26 mouse cellular contexts compared by ENCODE assay signal in the genomic region with DNA sequence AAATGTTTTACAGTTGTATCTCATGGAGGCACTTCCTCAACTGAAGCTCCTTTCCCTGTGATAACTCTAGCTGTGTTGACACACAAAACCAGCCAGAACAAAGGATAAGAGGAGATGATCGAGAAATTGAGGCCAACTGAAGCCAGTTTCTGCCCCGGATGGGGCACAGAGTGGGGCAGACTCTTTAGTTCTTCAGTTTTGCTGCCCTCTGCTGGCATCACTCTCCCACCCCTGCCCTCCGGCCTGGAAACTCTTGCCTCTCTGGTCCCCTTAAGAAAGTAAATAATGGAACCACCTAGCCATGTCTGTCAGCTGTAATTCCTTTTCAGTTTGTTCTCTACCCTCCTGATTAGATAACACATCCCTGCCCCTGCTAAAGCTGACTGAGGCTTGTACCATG. TPM values are rescaled to one million over a fixed set of nuclear protein-coding genes. Genes with fewer than 3 reads are reported as not detected.
"Had no signal": no experiment of that assay in that cellular context is flagged by ENCODE, and none has a peak within 500 bp of the region (broad histone marks: within the 10 kb centered on the region; RNA-seq: fewer than 3 reads in every experiment).

No protein-coding gene starts in this region.

- H3K9me3 ChIP-seq: kidney, embryonic 15.5 days; limb, embryonic 10.5 days; limb, embryonic 13.5 days; liver, embryonic 12.5 days; liver, embryonic 15.5 days; lung, embryonic 15.5 days; midbrain, embryonic 12.5 days; midbrain, embryonic 15.5 days; neural tube, embryonic 13.5 days had no signal

- H3K27ac ChIP-seq: kidney, embryonic 15.5 days; limb, embryonic 10.5 days; limb, embryonic 13.5 days; liver, embryonic 12.5 days; liver, embryonic 15.5 days; lung, embryonic 15.5 days; macrophage; midbrain, embryonic 12.5 days; midbrain, embryonic 15.5 days; neural tube, embryonic 13.5 days had no signal

- H3K27me3 ChIP-seq: kidney, embryonic 15.5 days; limb, embryonic 13.5 days; liver, embryonic 12.5 days; liver, embryonic 15.5 days; lung, embryonic 15.5 days; midbrain, embryonic 12.5 days; midbrain, embryonic 15.5 days; neural tube, embryonic 13.5 days had no signal

- H3K4me3 ChIP-seq: kidney, embryonic 15.5 days; limb, embryonic 10.5 days; limb, embryonic 13.5 days; liver, embryonic 12.5 days; liver, embryonic 15.5 days; lung, embryonic 15.5 days; midbrain, embryonic 12.5 days; midbrain, embryonic 15.5 days; myocyte; neural tube, embryonic 13.5 days had no signal

- DNase-seq: kidney, adult 11 months; kidney, adult 8-10 months; kidney, postnatal 10 days; kidney, postnatal 36 days; liver; lung, adult 18-20 months; retina, postnatal 1 day; thymus, adult 18-20 months; thymus, postnatal 36 days had no signal

- H3K9ac ChIP-seq: kidney, embryonic 15.5 days; limb, embryonic 13.5 days; liver, embryonic 12.5 days; liver, embryonic 15.5 days; lung, embryonic 15.5 days; midbrain, embryonic 12.5 days; midbrain, embryonic 15.5 days; neural tube, embryonic 13.5 days had no signal

RNA-seq across cellular contexts. Expression of a gene that starts 13.3 kb away (rescaled TPM):
- total RNA-seq: layer of hippocampus, postnatal 14 days; left cerebral cortex, postnatal 25 days; megakaryocyte, adult 5-6 weeks; neutrophil, adult 5-6 weeks had no signal
- polyA plus RNA-seq: kidney, embryonic 15.5 days; limb, embryonic 10.5 days; limb, embryonic 13.5 days; liver, embryonic 12.5 days; liver, embryonic 15.5 days; lung, embryonic 15.5 days; macrophage; midbrain, embryonic 12.5 days; myocyte; neural tube, embryonic 13.5 days; stomach, embryonic 14.5 days; urinary bladder, adult 2 months had no signal

RNA-seq across cellular contexts. Expression of a gene that starts 15.8 kb away (rescaled TPM):
- total RNA-seq: megakaryocyte, adult 5-6 weeks; neutrophil, adult 5-6 weeks had no signal
- polyA plus RNA-seq: limb, embryonic 10.5 days; liver, embryonic 12.5 days; liver, embryonic 15.5 days; macrophage; myocyte; urinary bladder, adult 2 months had no signal

RNA-seq across cellular contexts. Expression of a gene that starts 51.3 kb away (rescaled TPM):
- total RNA-seq: layer of hippocampus, postnatal 14 days; left cerebral cortex, postnatal 25 days; megakaryocyte, adult 5-6 weeks; neutrophil, adult 5-6 weeks had no signal
- polyA plus RNA-seq: liver, embryonic 12.5 days; liver, embryonic 15.5 days; macrophage; midbrain, embryonic 12.5 days; midbrain, embryonic 15.5 days; myocyte; neural tube, embryonic 13.5 days had no signal
